Mouse (Mus musculus): ENCODE measurements around the gene Ctnnbl1. TPM values are rescaled to one million over a fixed set of nuclear protein-coding genes. Genes with fewer than 3 reads are reported as not detected.

Ctnnbl1 gene
- 50.7 and 55.4 TPM in 2 replicates for polyA plus RNA-seq (2014; fragmentation: Nextera tagmentation; extraction: Ambion mirVana)

GRCm38 (mm10) chr2:157736854-157737850 is at the start of gene Ctnnbl1:
Gene Ctnnbl1 (plus strand): TSS chr2:157737401.
- Histone ChIP-seq H3K27ac (ENCODE audit: low read length) (no peak within 1 kb of the TSS), H3K4me2 (replicated peaks; ENCODE audit: low read depth, low read length) (peak within 1 kb of the TSS; percentile 82), H3K27me3 (ENCODE audit: control insufficient read depth, insufficient read depth, low read length) (no peaks in the 10 kb centered on the region), H3K4me1 (ENCODE audit: control insufficient read depth, insufficient read depth, low read length) (peaks cover 4% of the 10 kb centered on the region; the same call in 1 of the 2 replicates), H3K9ac (replicated peaks; ENCODE audit: low read depth, low read length) (peak within 1 kb of the TSS; percentile 68), H3K9me3 (ENCODE audit: control insufficient read depth, low read depth, low read length) (no peaks in the 10 kb centered on the region), H3K4me3 (ENCODE audit: low read depth, low read length) (peak within 1 kb of the TSS; percentile 87), H3K36me3 (ENCODE audit: control insufficient read depth, insufficient read depth, low read length) (no peaks in the 10 kb centered on the region)
- 11% methylated on average over 44 of the region's 44 CpGs for WGBS
- ATAC-seq (ENCODE audit: insufficient number of reproducible peaks, insufficient read depth, low FRiP score, low read depth) = peak; percentile 92

- WGBS = 44% methylated on average over 3 of the region's 3 CpGs
- ATAC-seq (ENCODE audit: insufficient number of reproducible peaks, insufficient read depth, low FRiP score, low read depth) = no peak
These were observed 49.7 kb upstream of the Ctnnbl1 start for GRCm38 (mm10) chr2:157687506-157687905.

GRCm38 (mm10) chr2:157691266-157692105 is 45.7 kb upstream of the Ctnnbl1 start:
- no peak overlapping the region for H3K4me2 ChIP-seq (replicated peaks; ENCODE audit: low read depth, low read length)
- H3K9ac ChIP-seq (replicated peaks; ENCODE audit: low read depth, low read length) = no peak overlapping the region
- H3K27ac ChIP-seq (ENCODE audit: low read length) = no peak overlapping the region
- H3K4me3 ChIP-seq (ENCODE audit: low read depth, low read length) = no peak overlapping the region
- no peaks in the 10 kb centered on the region for H3K36me3 ChIP-seq (ENCODE audit: control insufficient read depth, insufficient read depth, low read length)
- H3K4me1 ChIP-seq (ENCODE audit: control insufficient read depth, insufficient read depth, low read length) = no peaks in the 10 kb centered on the region
- no peak for ATAC-seq (ENCODE audit: insufficient number of reproducible peaks, insufficient read depth, low FRiP score, low read depth)
- H3K27me3 ChIP-seq (ENCODE audit: control insufficient read depth, insufficient read depth, low read length) = no peaks in the 10 kb centered on the region
- 54% methylated on average over 13 of the region's 13 CpGs for WGBS
- H3K9me3 ChIP-seq (ENCODE audit: control insufficient read depth, low read depth, low read length) = no peaks in the 10 kb centered on the region

More at GRCm38 (mm10) chr2:157687506-157687905, 49.7 kb upstream of the Ctnnbl1 start:
- Histone ChIP-seq H3K36me3 (ENCODE audit: control insufficient read depth, insufficient read depth, low read length) (no peaks in the 10 kb centered on the region), H3K27me3 (ENCODE audit: control insufficient read depth, insufficient read depth, low read length) (no peaks in the 10 kb centered on the region), H3K27ac (ENCODE audit: low read length) (no peak overlapping the region), H3K4me2 (replicated peaks; ENCODE audit: low read depth, low read length) (no peak overlapping the region), H3K9ac (replicated peaks; ENCODE audit: low read depth, low read length) (no peak overlapping the region), H3K4me1 (ENCODE audit: control insufficient read depth, insufficient read depth, low read length) (no peaks in the 10 kb centered on the region), H3K4me3 (ENCODE audit: low read depth, low read length) (no peak overlapping the region), H3K9me3 (ENCODE audit: control insufficient read depth, low read depth, low read length) (no peaks in the 10 kb centered on the region)

GRCm38 (mm10) chr2:157692365-157692932 is 44.8 kb upstream of the Ctnnbl1 start:
- no peak for ATAC-seq (ENCODE audit: insufficient number of reproducible peaks, insufficient read depth, low FRiP score, low read depth)
- no peaks in the 10 kb centered on the region for H3K27me3 ChIP-seq (ENCODE audit: control insufficient read depth, insufficient read depth, low read length)
- no peak overlapping the region for H3K9ac ChIP-seq (replicated peaks; ENCODE audit: low read depth, low read length)
- no peaks in the 10 kb centered on the region for H3K36me3 ChIP-seq (ENCODE audit: control insufficient read depth, insufficient read depth, low read length)
- WGBS = 32% methylated on average over 17 of the region's 17 CpGs
- no peak overlapping the region for H3K4me3 ChIP-seq (ENCODE audit: low read depth, low read length)
- H3K4me2 ChIP-seq (replicated peaks; ENCODE audit: low read depth, low read length) = no peak overlapping the region
- H3K4me1 ChIP-seq (ENCODE audit: control insufficient read depth, insufficient read depth, low read length) = no peaks in the 10 kb centered on the region
- H3K27ac ChIP-seq (ENCODE audit: low read length) = no peak overlapping the region
- H3K9me3 ChIP-seq (ENCODE audit: control insufficient read depth, low read depth, low read length) = no peaks in the 10 kb centered on the region

- H3K27ac ChIP-seq (ENCODE audit: low read length) = no peak overlapping the region
These were observed 43.6 kb upstream of the Ctnnbl1 start for GRCm38 (mm10) chr2:157693576-157693975.

GRCm38 (mm10) chr2:157696297-157696731 is 40.9 kb upstream of the Ctnnbl1 start:
- Histone ChIP-seq H3K9ac (replicated peaks; ENCODE audit: low read depth, low read length) (no peak overlapping the region), H3K27ac (ENCODE audit: low read length) (no peak overlapping the region), H3K9me3 (ENCODE audit: control insufficient read depth, low read depth, low read length) (no peaks in the 10 kb centered on the region), H3K4me2 (replicated peaks; ENCODE audit: low read depth, low read length) (no peak overlapping the region), H3K4me3 (ENCODE audit: low read depth, low read length) (no peak overlapping the region), H3K36me3 (ENCODE audit: control insufficient read depth, insufficient read depth, low read length) (no peaks in the 10 kb centered on the region), H3K27me3 (ENCODE audit: control insufficient read depth, insufficient read depth, low read length) (no peaks in the 10 kb centered on the region), H3K4me1 (ENCODE audit: control insufficient read depth, insufficient read depth, low read length) (no peaks in the 10 kb centered on the region)
- 29% methylated on average over 7 of the region's 7 CpGs for WGBS
- ATAC-seq (ENCODE audit: insufficient number of reproducible peaks, insufficient read depth, low FRiP score, low read depth) = peak; percentile 58

More at GRCm38 (mm10) chr2:157693576-157693975, 43.6 kb upstream of the Ctnnbl1 start:
- Histone ChIP-seq H3K9me3 (ENCODE audit: control insufficient read depth, low read depth, low read length) (no peaks in the 10 kb centered on the region), H3K36me3 (ENCODE audit: control insufficient read depth, insufficient read depth, low read length) (no peaks in the 10 kb centered on the region), H3K4me2 (replicated peaks; ENCODE audit: low read depth, low read length) (no peak overlapping the region), H3K9ac (replicated peaks; ENCODE audit: low read depth, low read length) (no peak overlapping the region), H3K27me3 (ENCODE audit: control insufficient read depth, insufficient read depth, low read length) (no peaks in the 10 kb centered on the region), H3K4me3 (ENCODE audit: low read depth, low read length) (no peak overlapping the region), H3K4me1 (ENCODE audit: control insufficient read depth, insufficient read depth, low read length) (no peaks in the 10 kb centered on the region)
- ATAC-seq (ENCODE audit: insufficient number of reproducible peaks, insufficient read depth, low FRiP score, low read depth) = no peak
- WGBS = 78% methylated on average over 3 of the region's 3 CpGs

GRCm38 (mm10) chr2:157703155-157703554 is 34.0 kb upstream of the Ctnnbl1 start:
- 59% methylated on average over 8 of the region's 8 CpGs for WGBS

More at GRCm38 (mm10) chr2:157703155-157703554, 34.0 kb upstream of the Ctnnbl1 start:
- Histone ChIP-seq H3K9ac (replicated peaks; ENCODE audit: low read depth, low read length) (no peak overlapping the region), H3K27me3 (ENCODE audit: control insufficient read depth, insufficient read depth, low read length) (no peaks in the 10 kb centered on the region), H3K9me3 (ENCODE audit: control insufficient read depth, low read depth, low read length) (no peaks in the 10 kb centered on the region), H3K36me3 (ENCODE audit: control insufficient read depth, insufficient read depth, low read length) (no peaks in the 10 kb centered on the region), H3K4me3 (ENCODE audit: low read depth, low read length) (no peak overlapping the region), H3K27ac (ENCODE audit: low read length) (no peak overlapping the region), H3K4me1 (ENCODE audit: control insufficient read depth, insufficient read depth, low read length) (no peaks in the 10 kb centered on the region), H3K4me2 (replicated peaks; ENCODE audit: low read depth, low read length) (no peak overlapping the region)
- no peak for ATAC-seq (ENCODE audit: insufficient number of reproducible peaks, insufficient read depth, low FRiP score, low read depth)
